Mouse (Mus musculus) spleen, adult 2 months (tissue): ENCODE results near the gene Fhad1. TPM values are rescaled to one million over a fixed set of nuclear protein-coding genes. Genes with fewer than 3 reads are reported as not detected.

Source experiments
- DNase-seq, 2 experiments: peaks; one replicate each; pipeline versions ENCODE4 v3.0.0 to v3.0.0-alpha.2; 2012 to 2021; ENCODE audit warnings: low spot score in 2 of 2, low read depth in 1 of 2
- H3K27ac ChIP-seq: fragments of 200-500 bp; 2 replicates; pipeline ENCODE4 v1.5.1; 2012; ENCODE audit warnings: low read length, inconsistent platforms; ENCODE audit not compliant: insufficient read depth
- H3K27me3 ChIP-seq: fragments of 200-500 bp; 2 replicates; pipeline ENCODE4 v1.6.1; 2012; ENCODE audit warnings: mild to moderate bottlenecking, moderate library complexity, low read length, inconsistent platforms; ENCODE audit not compliant: control insufficient read depth, insufficient read depth
- H3K36me3 ChIP-seq: fragments of 200-500 bp; 2 replicates; pipeline ENCODE4 v1.6.1; 2012; ENCODE audit warnings: mild to moderate bottlenecking, low read length, inconsistent platforms; ENCODE audit not compliant: control insufficient read depth, insufficient read depth
- H3K4me1 ChIP-seq: fragments of 200-500 bp; 2 replicates; pipeline ENCODE4 v1.6.1; 2011; ENCODE audit warnings: inconsistent platforms; ENCODE audit not compliant: control insufficient read depth, insufficient read depth, insufficient read length
- H3K4me3 ChIP-seq: fragments of 200-500 bp; 2 replicates; pipeline ENCODE4 v1.5.1; 2011; ENCODE audit warnings: mild to moderate bottlenecking, inconsistent platforms; ENCODE audit not compliant: insufficient read depth, insufficient read length; ENCODE audit errors: extremely low read depth
- CTCF ChIP-seq: fragments of 200-500 bp; IDR thresholded peaks from 2 replicates; pipeline ENCODE4 v1.5.1; 2011; ENCODE audit warnings: mild to moderate bottlenecking, inconsistent platforms; ENCODE audit not compliant: insufficient read depth, insufficient read length, insufficient replicate concordance; ENCODE audit errors: extremely low read depth
- POLR2A ChIP-seq: fragments of 200-500 bp; IDR thresholded peaks from 2 replicates; pipeline ENCODE4 v1.6.1; 2011; ENCODE audit warnings: low read depth, low read length, inconsistent platforms
- WGBS: fragments of 180-500 bp; shearing (Covaris S2); methylation state at CpG from one replicate; pipeline ENCODE4 v1.1.7; 2018; 5-methylcytosine and 5-hydroxymethylcytosine counted together
- polyA plus RNA-seq: library from polyadenylated mRNA; depleted of rRNA; stranded (reverse); fragments of >200 nt; gene quantifications from 2 replicates; pipeline ENCODE4 v1.2.3, GENCODE M21; 2012

Gene Fhad1
- polyA plus RNA-seq, 1 experiment = 0.12 TPM

DNA sequence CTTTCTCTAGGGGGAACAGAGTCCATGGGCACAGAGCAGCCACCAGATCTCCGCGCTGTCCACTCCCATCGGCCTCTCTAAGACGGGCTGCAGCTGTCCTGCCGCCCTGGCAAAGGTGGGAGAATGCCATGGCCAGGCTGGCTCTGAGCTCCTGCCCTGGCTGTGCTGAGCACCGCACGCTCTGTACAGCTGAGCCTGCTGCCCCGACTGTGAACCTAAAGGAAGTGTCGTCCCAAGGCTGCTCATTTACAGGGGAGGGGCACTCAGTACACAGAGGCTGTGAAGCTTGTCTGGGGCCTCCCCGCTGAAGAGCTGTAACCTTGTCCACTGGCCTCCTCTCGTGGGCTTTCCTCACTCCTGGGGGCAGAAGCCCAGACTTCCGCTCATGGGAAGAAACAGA lies 29.6 kb upstream of the Fhad1 start:
- DNase-seq = no peak
- H3K4me3 ChIP-seq = no peak overlapping the region
- H3K27ac ChIP-seq = no peak overlapping the region
- WGBS = 79% methylated on average over 12 of the region's 12 CpGs
- H3K36me3 ChIP-seq = no peaks in the 10 kb centered on the region
- TF ChIP-seq CTCF (no peak), POLR2A (no peak)
- H3K4me1 ChIP-seq = peaks cover 4% of the 10 kb centered on the region; the same call in 1 of the 2 replicates
- no peaks in the 10 kb centered on the region for H3K27me3 ChIP-seq

DNA sequence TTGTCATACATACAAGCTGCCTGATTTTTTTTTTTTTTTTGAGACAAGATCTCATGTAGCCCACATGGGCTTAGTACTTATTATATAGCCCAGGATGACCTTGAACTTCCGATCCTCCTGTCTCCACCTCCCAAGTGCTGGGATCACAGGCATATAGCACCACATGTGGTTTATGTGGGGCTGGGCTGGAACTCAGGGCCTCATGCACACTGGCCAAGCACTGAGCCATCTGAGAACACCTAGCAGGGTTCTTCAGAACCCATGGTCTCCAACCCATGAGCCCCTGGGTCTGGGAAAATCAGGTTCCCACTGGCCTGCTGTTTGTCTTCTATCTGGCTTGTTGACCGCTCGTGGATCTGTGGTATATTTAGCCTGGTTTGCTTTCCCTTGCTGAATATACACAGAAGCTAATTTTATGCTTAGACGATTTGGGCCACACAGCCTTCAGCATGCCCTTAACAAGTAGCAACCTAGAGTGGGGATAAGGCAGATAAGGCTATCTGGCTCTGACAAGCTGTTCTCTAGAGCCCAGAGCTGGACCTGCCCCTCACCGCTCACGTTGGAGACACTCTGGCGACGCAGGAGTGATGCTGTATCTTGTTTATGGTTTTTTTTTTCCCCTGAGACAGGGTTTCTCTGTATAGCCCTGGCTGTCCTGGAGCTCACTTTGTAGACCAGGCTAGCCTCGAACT lies 24.9 kb upstream of the Fhad1 start:
- 80% methylated on average over 9 of the region's 9 CpGs for WGBS
- Histone ChIP-seq H3K27ac (no peak overlapping the region), H3K27me3 (no peaks in the 10 kb centered on the region), H3K36me3 (no peaks in the 10 kb centered on the region), H3K4me3 (no peak overlapping the region), H3K4me1 (peaks cover 4% of the 10 kb centered on the region; the same call in 1 of the 2 replicates)
- DNase-seq = no peak
- no peak for TF ChIP-seq CTCF
- no peak for TF ChIP-seq POLR2A

GRCm38 (mm10) chr4:142037897-142038296 lies 23.0 kb upstream of the Fhad1 start:
- 72% methylated on average over 4 of the region's 4 CpGs for WGBS
- no peak overlapping the region for H3K4me3 ChIP-seq
- no peaks in the 10 kb centered on the region for H3K36me3 ChIP-seq
- no peak overlapping the region for H3K27ac ChIP-seq
- DNase-seq = no peak
- no peaks in the 10 kb centered on the region for H3K27me3 ChIP-seq
- TF ChIP-seq POLR2A (no peak), CTCF (no peak)
- H3K4me1 ChIP-seq = no peaks in the 10 kb centered on the region

GRCm38 (mm10) chr4:142028533-142028932 lies 13.7 kb upstream of the Fhad1 start:
- H3K36me3 ChIP-seq = no peaks in the 10 kb centered on the region
- H3K4me1 ChIP-seq = no peaks in the 10 kb centered on the region
- no peak for DNase-seq
- WGBS = 18% methylated on average over 13 of the region's 13 CpGs
- no peaks in the 10 kb centered on the region for H3K27me3 ChIP-seq
- no peak overlapping the region for H3K27ac ChIP-seq
- TF ChIP-seq POLR2A (no peak), CTCF (no peak)
- no peak overlapping the region for H3K4me3 ChIP-seq

DNA sequence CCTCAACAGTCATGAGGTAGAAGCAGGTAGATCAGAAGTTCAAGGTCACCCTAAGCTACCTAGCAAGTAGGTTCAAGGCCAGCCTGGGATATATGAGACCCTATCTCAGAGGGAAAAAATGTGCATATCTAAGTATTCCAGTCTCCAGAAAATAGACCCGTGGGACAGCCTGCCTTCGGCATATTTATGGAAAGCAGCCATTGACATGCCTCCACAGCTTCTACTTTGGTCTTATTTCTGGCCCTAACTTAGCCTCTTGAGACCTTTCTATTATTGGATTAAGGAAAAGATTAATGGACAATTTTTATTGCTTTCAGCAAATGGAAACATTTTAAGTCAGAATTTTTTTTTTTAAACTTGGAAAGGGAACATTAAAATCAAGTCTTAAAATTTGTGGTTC lies 12.1 kb upstream of the Fhad1 start:
- 90% methylated on average over 2 of the region's 2 CpGs for WGBS
- DNase-seq = no peak

DNA sequence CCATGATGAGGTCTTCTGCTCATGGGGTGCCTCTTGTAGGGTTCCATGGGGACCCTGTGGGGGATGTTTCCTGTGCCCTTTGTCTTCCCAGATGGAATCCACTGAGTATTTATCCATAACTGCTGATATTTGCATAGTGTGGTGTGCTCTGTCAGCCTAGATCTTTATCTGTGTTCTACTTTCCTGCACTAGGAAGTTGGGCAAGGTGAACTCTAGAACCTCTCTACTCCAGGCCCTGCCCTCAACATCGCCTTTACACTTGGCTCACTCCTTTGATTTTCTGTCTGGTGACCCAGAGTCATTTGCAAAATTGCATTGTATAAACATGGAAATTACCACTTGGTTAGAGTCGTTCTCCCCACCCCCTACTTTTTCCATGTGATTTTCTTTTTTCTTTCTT lies 9.7 kb upstream of the Fhad1 start:
- Histone ChIP-seq H3K36me3 (no peaks in the 10 kb centered on the region), H3K27me3 (no peaks in the 10 kb centered on the region), H3K4me1 (no peaks in the 10 kb centered on the region), H3K27ac (no peak overlapping the region), H3K4me3 (no peak overlapping the region)
- TF ChIP-seq POLR2A (no peak), CTCF (no peak)
- DNase-seq = no peak
- WGBS = 97% methylated on average over 2 of the region's 2 CpGs

More for the DNA sequence above, 12.1 kb upstream of the Fhad1 start:
- no peak overlapping the region for H3K27ac ChIP-seq
- H3K36me3 ChIP-seq = no peaks in the 10 kb centered on the region
- H3K4me3 ChIP-seq = no peak overlapping the region
- H3K27me3 ChIP-seq = no peaks in the 10 kb centered on the region
- TF ChIP-seq CTCF (no peak), POLR2A (no peak)
- H3K4me1 ChIP-seq = no peaks in the 10 kb centered on the region

DNA sequence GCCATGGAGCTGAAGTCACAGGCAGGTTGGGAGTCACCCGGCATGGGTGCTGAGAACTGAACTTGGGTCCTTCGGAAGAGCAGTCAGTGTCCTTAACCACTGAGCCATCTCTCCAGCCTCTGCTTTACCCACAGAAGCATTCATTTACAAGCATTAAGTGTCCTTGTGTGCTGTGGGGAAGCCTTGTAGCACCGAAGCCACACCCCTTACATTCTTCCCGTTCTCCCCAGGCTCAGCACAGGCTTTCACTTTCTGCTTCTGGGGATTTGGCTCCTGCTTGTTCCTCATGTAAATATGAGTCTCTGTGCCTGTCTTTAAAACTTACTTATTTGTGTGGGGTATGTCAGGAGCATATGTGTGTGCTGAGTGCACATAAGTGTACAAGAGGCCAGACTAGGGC lies 8.3 kb upstream of the Fhad1 start:
- H3K27ac ChIP-seq = no peak overlapping the region
- no peak for DNase-seq
- WGBS = 53% methylated on average over 4 of the region's 4 CpGs
- no peaks in the 10 kb centered on the region for H3K36me3 ChIP-seq
- no peak overlapping the region for H3K4me3 ChIP-seq
- TF ChIP-seq POLR2A (no peak), CTCF (no peak)
- no peaks in the 10 kb centered on the region for H3K27me3 ChIP-seq
- H3K4me1 ChIP-seq = no peaks in the 10 kb centered on the region
